Mouse (Mus musculus): Measurements from ENCODE around the gene Tcf7l2. TPM values are rescaled to one million over a fixed set of nuclear protein-coding genes. Genes with fewer than 3 reads are reported as not detected.

Tcf7l2 gene
- polyA plus RNA-seq, 1 experiment = 6.2 TPM

DNA sequence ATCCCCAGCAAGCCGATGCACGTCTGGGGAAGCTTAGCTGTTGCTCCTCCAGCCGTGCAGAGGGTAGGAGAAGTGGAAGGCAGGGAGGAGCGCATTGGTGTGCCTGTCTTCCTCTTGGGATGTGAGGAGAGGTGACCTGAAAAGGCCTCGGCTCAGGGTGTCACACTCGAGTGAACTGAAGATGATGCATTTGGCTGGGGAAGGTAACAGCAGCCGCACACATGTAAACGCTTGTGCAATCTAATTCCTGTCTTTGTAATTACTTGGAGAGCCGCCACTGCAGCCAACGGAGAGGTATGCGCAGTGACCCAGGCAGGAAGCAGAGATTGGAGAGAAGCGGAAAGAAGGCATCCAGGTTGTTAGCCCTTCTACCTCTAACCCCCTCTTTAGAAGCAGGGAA, 129.2 kb downstream of the Tcf7l2 start:
- no peak overlapping the region for H3K4me3 ChIP-seq (ENCODE audit: control insufficient read depth, low read depth, low read length)
- no peaks in the 10 kb centered on the region for H3K4me1 ChIP-seq (ENCODE audit: control insufficient read depth, insufficient read depth, low read length)
- TF ChIP-seq POLR2A (IDR thresholded peaks at IDR 0.05; ENCODE audit: control insufficient read depth, low read depth, low read length) (no peak), CTCF (IDR thresholded peaks at IDR 0.05; ENCODE audit: control insufficient read depth, insufficient read depth, insufficient replicate concordance, low read depth, low read length) (no peak)
- H3K27me3 ChIP-seq (ENCODE audit: control insufficient read depth, insufficient read depth, low read length) = no peaks in the 10 kb centered on the region
- no peak overlapping the region for H3K27ac ChIP-seq (ENCODE audit: control insufficient read depth, insufficient read depth, low read depth, low read length)
- no peaks in the 10 kb centered on the region for H3K36me3 ChIP-seq (ENCODE audit: control insufficient read depth, insufficient read depth, low read length)

DNA sequence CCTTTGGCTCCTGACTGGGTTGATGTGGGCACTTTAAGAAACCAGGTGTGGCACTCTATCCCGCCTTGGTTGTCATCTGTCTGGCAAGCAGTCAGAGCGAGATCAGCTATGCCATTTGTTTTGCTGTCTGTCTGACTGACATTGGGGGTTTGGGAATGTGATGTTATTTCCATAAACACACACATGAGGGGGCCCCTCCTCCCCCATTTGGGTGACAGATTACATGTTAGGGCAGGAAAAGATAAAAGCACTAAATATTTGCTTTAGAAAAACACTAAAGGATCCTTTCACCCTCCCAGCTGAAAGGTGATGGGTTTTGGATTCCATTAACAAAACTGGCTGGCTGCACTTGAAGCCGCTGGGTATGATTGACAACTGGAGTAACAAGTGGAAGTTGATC, 129.9 kb downstream of the Tcf7l2 start:
- Histone ChIP-seq H3K27ac (ENCODE audit: control insufficient read depth, insufficient read depth, low read depth, low read length) (no peak overlapping the region), H3K4me1 (ENCODE audit: control insufficient read depth, insufficient read depth, low read length) (no peaks in the 10 kb centered on the region), H3K4me3 (ENCODE audit: control insufficient read depth, low read depth, low read length) (no peak overlapping the region), H3K27me3 (ENCODE audit: control insufficient read depth, insufficient read depth, low read length) (no peaks in the 10 kb centered on the region), H3K36me3 (ENCODE audit: control insufficient read depth, insufficient read depth, low read length) (no peaks in the 10 kb centered on the region)
- no peak for TF ChIP-seq CTCF (IDR thresholded peaks at IDR 0.05; ENCODE audit: control insufficient read depth, insufficient read depth, insufficient replicate concordance, low read depth, low read length)
- TF ChIP-seq POLR2A (IDR thresholded peaks at IDR 0.05; ENCODE audit: control insufficient read depth, low read depth, low read length) = no peak

DNA sequence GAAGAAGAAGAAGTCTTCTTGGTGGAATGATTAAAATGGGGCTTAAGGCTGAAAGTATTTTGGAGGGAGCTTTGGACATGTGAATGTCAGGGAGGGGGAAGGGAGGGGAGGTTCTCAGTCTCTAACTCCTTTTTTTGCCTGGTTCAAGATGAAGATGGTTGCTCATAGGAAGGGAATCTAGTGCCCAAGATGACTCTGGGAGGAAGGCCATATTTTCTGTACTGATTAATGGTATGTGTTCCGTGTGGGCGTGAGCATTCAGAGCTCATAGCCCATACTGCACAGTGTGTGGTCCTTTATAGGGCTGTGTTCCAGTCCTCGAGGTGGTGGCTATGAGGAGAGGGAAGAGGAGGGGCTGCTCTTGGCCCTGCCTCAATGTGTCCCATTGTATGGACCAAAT, 131.6 kb downstream of the Tcf7l2 start:
- H3K4me3 ChIP-seq (ENCODE audit: control insufficient read depth, low read depth, low read length) = no peak overlapping the region
- H3K4me1 ChIP-seq (ENCODE audit: control insufficient read depth, insufficient read depth, low read length) = no peaks in the 10 kb centered on the region
- no peaks in the 10 kb centered on the region for H3K36me3 ChIP-seq (ENCODE audit: control insufficient read depth, insufficient read depth, low read length)
- H3K27ac ChIP-seq (ENCODE audit: control insufficient read depth, insufficient read depth, low read depth, low read length) = no peak overlapping the region
- no peaks in the 10 kb centered on the region for H3K27me3 ChIP-seq (ENCODE audit: control insufficient read depth, insufficient read depth, low read length)
- no peak for TF ChIP-seq POLR2A (IDR thresholded peaks at IDR 0.05; ENCODE audit: control insufficient read depth, low read depth, low read length)
- TF ChIP-seq CTCF (IDR thresholded peaks at IDR 0.05; ENCODE audit: control insufficient read depth, insufficient read depth, insufficient replicate concordance, low read depth, low read length) = no peak

DNA sequence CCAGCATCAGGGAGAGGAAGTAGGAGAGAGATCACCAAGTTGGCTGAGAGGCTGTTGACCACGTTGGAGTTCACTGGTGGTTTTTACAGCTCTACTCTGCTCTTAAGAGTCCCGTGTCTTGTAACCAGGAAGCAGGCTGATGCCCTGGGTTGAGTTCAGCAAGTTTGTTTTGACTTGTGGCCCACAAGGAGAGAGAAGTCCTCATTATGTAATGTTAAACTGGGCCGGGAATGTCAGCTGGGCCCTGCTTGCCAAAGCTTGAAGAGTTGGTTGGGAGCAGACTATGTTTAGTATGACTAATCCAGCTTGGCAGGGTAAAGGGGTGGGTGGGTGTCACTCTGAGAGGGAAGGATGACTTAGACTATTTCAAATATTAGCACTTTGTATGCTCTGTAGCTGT, 134.9 kb downstream of the Tcf7l2 start:
- H3K4me3 ChIP-seq (ENCODE audit: control insufficient read depth, low read depth, low read length) = no peak overlapping the region
- TF ChIP-seq POLR2A (IDR thresholded peaks at IDR 0.05; ENCODE audit: control insufficient read depth, low read depth, low read length) (no peak), CTCF (IDR thresholded peaks at IDR 0.05; ENCODE audit: control insufficient read depth, insufficient read depth, insufficient replicate concordance, low read depth, low read length) (no peak)
- no peak overlapping the region for H3K27ac ChIP-seq (ENCODE audit: control insufficient read depth, insufficient read depth, low read depth, low read length)
- H3K27me3 ChIP-seq (ENCODE audit: control insufficient read depth, insufficient read depth, low read length) = no peaks in the 10 kb centered on the region
- H3K36me3 ChIP-seq (ENCODE audit: control insufficient read depth, insufficient read depth, low read length) = no peaks in the 10 kb centered on the region
- H3K4me1 ChIP-seq (ENCODE audit: control insufficient read depth, insufficient read depth, low read length) = no peaks in the 10 kb centered on the region

DNA sequence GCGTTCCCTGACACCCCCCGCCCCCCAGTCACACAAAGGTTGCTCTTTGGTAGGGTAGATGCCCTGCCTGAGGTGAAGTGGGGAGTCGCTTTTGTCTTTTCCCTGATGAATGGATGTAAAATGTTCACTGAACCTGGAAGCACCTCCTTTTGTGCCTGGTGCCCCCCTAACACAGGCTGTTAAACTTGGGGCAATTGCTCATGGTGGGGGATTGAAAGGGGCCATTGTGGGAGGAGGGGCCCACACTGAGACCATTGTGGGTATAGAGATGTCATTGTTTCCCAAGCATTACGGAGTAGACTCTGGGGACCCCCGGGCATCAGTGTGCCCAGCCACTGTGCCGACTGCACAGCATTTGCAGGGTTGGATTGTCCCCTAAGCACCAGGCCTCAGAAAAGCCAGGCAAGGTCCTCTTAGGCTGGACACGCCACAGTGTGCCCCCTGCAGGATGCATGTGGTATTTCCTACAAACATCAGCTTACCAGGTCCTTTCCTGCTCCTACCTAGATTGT, 135.8 kb downstream of the Tcf7l2 start:
- Histone ChIP-seq H3K4me3 (ENCODE audit: control insufficient read depth, low read depth, low read length) (no peak overlapping the region), H3K27me3 (ENCODE audit: control insufficient read depth, insufficient read depth, low read length) (no peaks in the 10 kb centered on the region)

DNA sequence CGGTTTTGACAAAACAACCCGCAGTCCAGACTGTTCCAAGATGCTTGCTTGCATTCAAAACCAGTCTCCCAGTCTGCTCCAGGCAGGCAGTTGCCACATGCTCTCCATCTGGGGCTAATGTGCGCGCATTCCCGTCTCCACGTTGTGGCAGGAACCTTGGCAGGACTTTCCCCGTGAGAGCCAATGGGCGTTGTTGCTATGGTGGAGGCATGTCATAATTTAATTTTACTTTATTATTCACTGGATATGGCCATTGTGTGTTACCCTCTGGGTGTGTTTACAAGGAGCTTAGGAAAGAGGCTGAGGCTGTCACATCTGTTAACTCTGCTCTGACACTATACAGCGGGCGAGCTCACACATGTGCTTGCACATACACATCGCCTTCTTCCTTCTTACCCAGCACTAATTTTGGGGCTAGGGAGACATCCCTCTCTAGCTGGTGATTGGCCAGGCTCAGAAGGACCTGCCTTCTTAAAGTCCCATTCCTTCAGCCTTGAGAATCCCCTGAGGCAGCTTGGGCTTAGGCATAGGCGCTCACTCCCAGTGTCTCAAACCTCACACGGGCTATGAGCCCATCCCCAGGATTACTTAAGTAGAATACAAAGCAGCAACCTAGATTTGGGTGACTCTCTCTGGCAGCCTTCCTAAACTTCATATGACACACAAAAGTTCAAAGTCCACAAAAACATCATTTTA, 139.2 kb downstream of the Tcf7l2 start:
- Histone ChIP-seq H3K27ac (ENCODE audit: control insufficient read depth, insufficient read depth, low read depth, low read length) (no peak overlapping the region), H3K4me1 (ENCODE audit: control insufficient read depth, insufficient read depth, low read length) (no peaks in the 10 kb centered on the region), H3K4me3 (ENCODE audit: control insufficient read depth, low read depth, low read length) (no peak overlapping the region), H3K36me3 (ENCODE audit: control insufficient read depth, insufficient read depth, low read length) (no peaks in the 10 kb centered on the region), H3K27me3 (ENCODE audit: control insufficient read depth, insufficient read depth, low read length) (no peaks in the 10 kb centered on the region)
- TF ChIP-seq CTCF (IDR thresholded peaks at IDR 0.05; ENCODE audit: control insufficient read depth, insufficient read depth, insufficient replicate concordance, low read depth, low read length) (no peak), POLR2A (IDR thresholded peaks at IDR 0.05; ENCODE audit: control insufficient read depth, low read depth, low read length) (no peak)

More for the DNA sequence above, 135.8 kb downstream of the Tcf7l2 start:
- TF ChIP-seq CTCF (IDR thresholded peaks at IDR 0.05; ENCODE audit: control insufficient read depth, insufficient read depth, insufficient replicate concordance, low read depth, low read length) (peak; percentile 72; the same call in 1 of the 2 replicates), POLR2A (IDR thresholded peaks at IDR 0.05; ENCODE audit: control insufficient read depth, low read depth, low read length) (no peak)
- Histone ChIP-seq H3K27ac (ENCODE audit: control insufficient read depth, insufficient read depth, low read depth, low read length) (no peak overlapping the region), H3K4me1 (ENCODE audit: control insufficient read depth, insufficient read depth, low read length) (no peaks in the 10 kb centered on the region), H3K36me3 (ENCODE audit: control insufficient read depth, insufficient read depth, low read length) (no peaks in the 10 kb centered on the region)

DNA sequence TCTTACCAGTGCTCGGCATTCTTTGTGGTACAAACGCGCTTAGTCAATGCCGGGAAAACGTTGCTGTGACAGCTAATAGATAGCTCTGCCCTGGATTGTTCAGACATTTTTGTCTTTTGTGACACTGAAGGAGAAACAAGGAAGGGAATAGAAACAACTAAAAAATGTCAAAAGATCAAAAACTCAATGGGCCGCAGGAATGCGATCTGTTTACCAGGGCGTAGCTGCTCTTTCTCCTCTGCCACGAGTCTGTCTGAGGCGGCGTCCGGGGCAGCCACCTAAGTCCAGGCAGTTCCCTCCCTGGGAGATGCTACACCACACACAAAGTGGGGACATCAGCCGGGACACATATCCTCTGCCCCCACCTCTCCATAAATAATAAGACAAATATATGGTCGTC, 144.9 kb downstream of the Tcf7l2 start:
- H3K36me3 ChIP-seq (ENCODE audit: control insufficient read depth, insufficient read depth, low read length) = no peaks in the 10 kb centered on the region
- no peak overlapping the region for H3K27ac ChIP-seq (ENCODE audit: control insufficient read depth, insufficient read depth, low read depth, low read length)
- H3K4me1 ChIP-seq (ENCODE audit: control insufficient read depth, insufficient read depth, low read length) = no peaks in the 10 kb centered on the region
- no peak for TF ChIP-seq POLR2A (IDR thresholded peaks at IDR 0.05; ENCODE audit: control insufficient read depth, low read depth, low read length)
- TF ChIP-seq CTCF (IDR thresholded peaks at IDR 0.05; ENCODE audit: control insufficient read depth, insufficient read depth, insufficient replicate concordance, low read depth, low read length) = no peak
- H3K27me3 ChIP-seq (ENCODE audit: control insufficient read depth, insufficient read depth, low read length) = no peaks in the 10 kb centered on the region
- no peak overlapping the region for H3K4me3 ChIP-seq (ENCODE audit: control insufficient read depth, low read depth, low read length)

All from testis, adult 2 months (tissue).